Mouse (Mus musculus) cerebellum, postnatal 36 days (tissue): ENCODE data around the gene Scai.
"Not testable (repeated sequence)": the region's sequence is repeated elsewhere in the genome, so short reads cannot be mapped to it uniquely, and the experiment has no call there.

Experiments used
- DNase-seq, 2 experiments: peaks; one replicate each; pipeline ENCODE4 v3.0.0; 2021 to 2022; ENCODE audit warnings: mixed read lengths in 2 of 2

Gene Scai

GRCm38 (mm10) chr2:39190561-39191056, at the start of gene Scai:
Gene Scai, minus strand, starts transcription at chr2:39190734.
- peak; percentile 99 for DNase-seq

GRCm38 (mm10) chr2:39226731-39227130, 36.2 kb upstream of the Scai start:
- DNase-seq: no peak

- peak; percentile 95 to 97 for DNase-seq
These were observed 35.6 kb upstream of the Scai start, which contains the start of gene Ppp6c for GRCm38 (mm10) chr2:39226019-39226640. Gene Ppp6c, minus strand, starts transcription at chr2:39226451.

- not testable (repeated sequence) for DNase-seq
These were observed 34.9 kb upstream of the Scai start for GRCm38 (mm10) chr2:39225331-39226018.

GRCm38 (mm10) chr2:39224621-39225020, 34.1 kb upstream of the Scai start:
- DNase-seq: no peak

- peak in 1 of 2 experiments; percentile 16 for DNase-seq
These were observed 29.5 kb upstream of the Scai start for GRCm38 (mm10) chr2:39220010-39220409.

GRCm38 (mm10) chr2:39219034-39219433, 28.5 kb upstream of the Scai start:
- DNase-seq: no peak

- no peak for DNase-seq
These were observed 26.6 kb upstream of the Scai start for GRCm38 (mm10) chr2:39217150-39217549.

- DNase-seq: no peak
These were observed 20.2 kb upstream of the Scai start for GRCm38 (mm10) chr2:39210738-39211137.

GRCm38 (mm10) chr2:39203359-39203758, 12.8 kb upstream of the Scai start:
- no peak for DNase-seq

GRCm38 (mm10) chr2:39194809-39195208, 4.3 kb upstream of the Scai start:
- DNase-seq: no peak

GRCm38 (mm10) chr2:39189961-39190560, 473 bp downstream of the Scai start:
- peak in 1 of 2 experiments; percentile 34 for DNase-seq

- no peak for DNase-seq
These were observed 4.6 kb downstream of the Scai start for GRCm38 (mm10) chr2:39185942-39186341.

GRCm38 (mm10) chr2:39183587-39183986, 6.9 kb downstream of the Scai start:
- DNase-seq: no peak

GRCm38 (mm10) chr2:39160996-39161395, 29.5 kb downstream of the Scai start:
- no peak for DNase-seq

- no peak for DNase-seq
These were observed 32.6 kb downstream of the Scai start for GRCm38 (mm10) chr2:39157916-39158315.

GRCm38 (mm10) chr2:39156821-39157220, 33.7 kb downstream of the Scai start:
- DNase-seq: no peak

- no peak for DNase-seq
These were observed 39.6 kb downstream of the Scai start for GRCm38 (mm10) chr2:39150943-39151342.

GRCm38 (mm10) chr2:39148075-39148474, 42.5 kb downstream of the Scai start:
- no peak for DNase-seq

- no peak for DNase-seq
These were observed 44.1 kb downstream of the Scai start for GRCm38 (mm10) chr2:39146469-39146868.

GRCm38 (mm10) chr2:39142357-39142948, 48.1 kb downstream of the Scai start:
- no peak for DNase-seq

- DNase-seq: peak; percentile 22 to 41
These were observed 49.7 kb downstream of the Scai start for GRCm38 (mm10) chr2:39140586-39141455.
